Mouse (Mus musculus) adrenal gland, postnatal 4 days (tissue): ENCODE measurements around the gene Marc2. TPM values are rescaled to one million over a fixed set of nuclear protein-coding genes. Genes with fewer than 3 reads are reported as not detected.

ENCODE experiments used
- DNase-seq, 2 experiments: peaks; one replicate each; pipeline ENCODE4 v3.0.0; 2021 to 2022; ENCODE audit warnings: low spot score in 2 of 2, mixed read lengths in 2 of 2
- total RNA-seq, 2 experiments: library from RNA; stranded (reverse); gene quantifications; 2 replicates each; pipeline ENCODE4 v1.2.3; 2021

The Marc2 gene
- total RNA-seq, 2 experiments from 2014 or later, result 259 to 308 TPM

GRCm38 (mm10) chr1:184857216-184857615, 11.0 kb upstream of the Marc2 start:
- DNase-seq, result no peak

DNA sequence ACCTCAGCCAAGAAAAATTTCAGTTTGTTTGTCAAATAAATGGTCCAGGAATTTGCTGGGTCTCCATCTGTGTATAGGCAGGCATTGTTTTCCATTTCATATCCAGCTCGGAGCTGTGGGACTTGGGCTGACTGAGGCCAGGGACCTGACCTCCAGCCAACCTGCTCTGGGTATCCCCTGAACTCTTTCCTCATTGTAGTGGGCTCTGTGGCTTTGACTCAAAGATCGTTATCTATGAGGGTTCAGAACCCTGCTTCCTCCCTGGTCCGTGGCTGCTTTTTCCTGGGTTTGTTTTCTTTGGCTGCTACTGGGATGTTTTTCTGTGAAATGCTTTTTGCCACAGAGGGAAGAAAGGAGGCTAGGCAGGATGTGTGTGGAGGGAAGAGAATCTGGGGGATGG, 7.7 kb upstream of the Marc2 start:
- DNase-seq, result no peak

DNA sequence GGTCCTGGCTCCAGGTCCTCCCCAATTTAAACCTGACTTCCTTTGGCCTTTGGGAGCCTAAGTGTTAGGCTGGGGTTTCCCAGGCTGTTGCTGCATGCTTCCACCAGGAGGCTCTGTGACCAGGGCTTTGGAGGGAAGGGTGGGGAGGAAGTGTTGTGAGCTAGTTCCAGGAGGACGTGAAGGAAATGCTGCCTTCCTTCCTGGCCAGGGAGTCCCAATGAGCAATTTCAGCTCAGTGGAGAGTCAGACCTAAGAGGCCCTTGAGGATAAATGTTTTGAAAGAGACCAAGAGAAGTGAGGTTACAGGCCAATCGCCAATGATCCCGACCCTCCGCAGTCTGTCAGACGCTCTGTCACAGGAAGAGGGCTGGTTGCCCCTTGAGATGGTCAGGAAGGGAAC, 7.1 kb upstream of the Marc2 start:
- peak; percentile 25 to 54 for DNase-seq

GRCm38 (mm10) chr1:184851741-184852618, 5.7 kb upstream of the Marc2 start:
- peak; percentile 22 to 66 for DNase-seq

GRCm38 (mm10) chr1:184851166-184851565, 4.9 kb upstream of the Marc2 start:
- DNase-seq, result no peak

DNA sequence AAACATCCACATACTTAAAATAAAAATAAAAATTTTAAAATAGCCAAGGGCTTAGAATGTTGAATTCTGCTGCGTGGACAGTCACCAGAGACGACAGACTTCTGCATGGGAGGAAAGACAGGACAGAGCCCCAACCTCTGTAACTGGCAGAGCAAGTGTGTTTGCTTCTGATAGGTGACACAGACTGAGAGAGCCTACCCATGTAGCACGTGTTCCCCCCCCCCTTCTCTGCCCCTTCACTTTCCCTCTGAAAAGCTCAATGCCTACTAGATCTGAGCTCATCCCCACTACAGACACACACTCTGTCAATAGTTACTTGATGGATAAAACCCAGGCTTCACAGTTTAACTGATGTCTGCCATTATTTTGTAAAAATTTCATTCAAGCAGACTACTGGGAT, 722 bp upstream of the Marc2 start:
- no peak for DNase-seq

DNA sequence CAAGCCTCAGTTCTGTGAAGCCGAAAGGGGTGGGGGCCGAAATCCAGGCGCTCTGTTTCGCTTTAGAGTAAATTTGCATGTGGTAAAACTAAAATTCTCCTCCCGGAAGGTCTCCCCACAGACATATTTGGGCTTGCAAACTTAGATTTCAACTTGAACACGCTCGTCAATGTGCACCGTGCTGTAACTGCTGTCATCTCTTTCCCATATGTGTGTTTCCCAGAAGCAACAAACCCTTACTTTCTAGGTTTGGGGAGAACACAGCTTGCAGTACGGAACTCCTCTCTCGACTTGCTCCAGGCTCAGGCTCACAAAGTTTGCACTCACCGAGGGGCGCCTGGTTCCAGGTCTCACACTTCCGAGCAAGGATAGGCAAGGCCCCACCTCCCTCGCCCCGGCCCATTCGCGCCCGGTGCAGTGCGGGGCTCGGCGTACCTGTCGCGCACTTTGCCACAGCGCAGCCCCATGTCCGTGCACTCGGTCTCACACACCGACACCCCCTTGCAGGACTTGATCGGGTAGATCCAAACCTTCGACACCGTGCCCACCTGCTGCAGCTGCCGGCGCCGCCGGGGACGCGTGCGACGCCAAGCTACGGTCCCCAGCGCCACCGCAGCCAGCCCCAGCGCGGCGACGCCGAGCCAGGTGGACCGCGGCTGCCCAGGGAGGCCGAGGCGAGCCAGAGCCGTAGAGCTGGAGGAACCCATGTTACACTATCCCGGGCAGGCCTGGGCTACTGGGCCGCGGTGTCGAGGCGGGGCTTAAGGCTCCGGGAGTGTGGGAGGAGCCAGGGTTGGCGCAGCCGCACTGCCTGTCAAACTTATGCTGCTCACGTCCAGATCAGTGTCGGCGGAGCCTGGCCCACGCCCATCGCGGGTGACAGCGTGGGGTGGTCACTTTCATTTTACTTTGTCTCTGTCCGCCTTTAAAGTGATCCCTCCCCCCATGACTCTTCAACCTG, 860 bp downstream of the Marc2 start:
- DNase-seq, result peak; percentile 68 to 86

DNA sequence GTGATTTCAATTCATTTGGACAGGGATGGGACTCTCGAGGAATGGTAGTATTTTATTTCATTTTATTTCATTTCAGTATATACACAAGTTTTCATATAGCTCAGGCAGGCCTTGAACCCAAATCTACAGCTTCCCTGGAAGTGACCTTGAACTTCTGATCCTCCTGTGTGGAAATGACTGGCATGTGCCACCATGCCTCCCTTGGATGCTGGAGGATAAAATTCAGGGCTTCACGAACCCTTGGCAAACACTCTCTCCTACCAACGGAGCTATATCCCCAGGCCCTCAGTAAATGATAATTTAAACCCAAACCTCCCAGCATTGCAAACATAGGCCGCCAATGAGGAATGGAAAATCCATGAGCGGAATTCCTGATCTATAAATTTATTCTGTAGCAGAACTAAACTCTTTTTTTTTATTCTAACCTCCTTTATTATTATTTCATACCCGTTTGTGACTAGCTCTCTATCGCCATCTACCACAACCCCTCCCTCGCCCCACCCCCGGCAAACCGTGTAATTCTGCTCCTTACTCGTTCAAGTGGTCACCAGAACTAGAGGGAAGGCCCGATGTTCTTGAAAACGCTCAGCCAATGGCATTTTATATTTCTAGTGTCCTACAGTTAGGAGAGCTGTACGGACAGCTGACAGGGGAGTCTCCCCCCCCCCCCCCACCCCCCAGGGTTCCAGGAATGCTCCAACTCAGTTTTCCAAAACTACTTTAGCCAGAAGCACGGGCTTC, 1.8 kb downstream of the Marc2 start:
- no peak for DNase-seq

DNA sequence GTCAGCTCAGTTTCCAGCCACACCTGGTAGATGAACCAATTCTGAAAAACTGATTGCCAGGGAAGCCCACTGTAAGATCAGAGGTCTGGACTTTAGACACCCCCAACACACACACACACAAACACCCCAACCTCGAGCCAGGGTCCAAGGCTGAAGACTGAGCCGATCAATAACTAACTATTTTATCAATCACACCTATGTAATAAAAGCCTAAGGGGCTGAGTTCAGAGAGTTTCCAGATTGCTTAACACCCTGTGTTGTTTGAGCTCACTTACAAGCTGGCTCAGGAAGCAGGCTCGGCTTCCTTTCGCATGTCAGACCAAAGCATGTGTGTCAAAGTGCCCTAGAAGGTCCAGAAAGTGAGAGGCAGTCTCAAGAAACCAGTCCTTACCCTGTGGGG, 8.6 kb downstream of the Marc2 start:
- DNase-seq, result no peak

GRCm38 (mm10) chr1:184836350-184836749, 9.9 kb downstream of the Marc2 start:
- DNase-seq, result no peak

- no peak for DNase-seq
Observed at GRCm38 (mm10) chr1:184833499-184833898, 12.8 kb downstream of the Marc2 start.

- DNase-seq, result no peak
Observed at GRCm38 (mm10) chr1:184832211-184832610, 14.0 kb downstream of the Marc2 start.

GRCm38 (mm10) chr1:184829897-184830296, 16.4 kb downstream of the Marc2 start:
- no peak for DNase-seq

- DNase-seq, result no peak
Observed at GRCm38 (mm10) chr1:184827175-184827701, 19.0 kb downstream of the Marc2 start.

DNA sequence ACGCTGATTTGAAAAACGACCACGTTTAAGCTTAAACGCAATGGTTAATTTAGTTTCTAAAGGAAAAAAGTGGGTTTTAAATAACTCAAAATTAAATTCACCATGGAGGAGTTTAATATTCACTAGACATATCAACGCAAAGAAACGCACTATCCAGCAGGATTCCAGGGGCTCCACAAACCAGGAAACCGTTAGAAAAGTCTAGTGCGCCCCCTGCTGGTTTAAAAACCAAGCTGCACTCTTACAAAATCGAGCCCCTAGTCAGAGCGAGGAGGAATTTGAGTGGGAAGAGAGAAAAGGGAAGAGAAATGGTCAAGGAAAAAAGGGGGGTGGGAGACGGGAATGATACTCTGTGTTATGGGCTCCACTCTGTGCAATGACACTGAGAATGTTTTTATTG, 21.2 kb downstream of the Marc2 start:
- DNase-seq, result no peak

- peak; percentile 89 to 91 for DNase-seq
Observed at GRCm38 (mm10) chr1:184824439-184824851, 21.8 kb downstream of the Marc2 start.

DNA sequence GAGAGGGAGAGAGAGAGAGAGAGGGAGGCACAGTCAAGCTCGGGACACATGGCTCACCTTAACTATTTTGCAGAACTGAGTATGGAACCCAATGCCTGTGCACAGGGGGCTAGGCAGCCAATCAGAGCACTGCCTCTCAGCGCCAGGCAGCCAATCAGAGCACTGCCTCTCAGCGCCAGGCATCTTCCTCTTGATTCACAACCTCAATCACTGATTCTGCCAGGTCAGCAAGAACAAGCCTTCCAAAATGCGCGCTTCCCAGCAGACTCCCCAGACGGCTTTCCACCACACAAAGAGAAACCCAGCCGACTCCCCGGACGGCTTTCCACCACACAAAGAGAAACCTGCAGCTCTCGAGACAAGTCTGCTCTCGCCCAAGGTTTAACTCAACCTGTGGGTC, 23.6 kb downstream of the Marc2 start:
- no peak for DNase-seq

GRCm38 (mm10) chr1:184817768-184818167, 28.5 kb downstream of the Marc2 start:
- DNase-seq, result no peak

GRCm38 (mm10) chr1:184811716-184812250, 34.5 kb downstream of the Marc2 start:
- no peak for DNase-seq

GRCm38 (mm10) chr1:184810780-184811575, 35.3 kb downstream of the Marc2 start, which contains the start of gene Marc1:
TSS of gene Marc1 (minus strand) at chr1:184811313.
- no peak for DNase-seq
